Mouse (Mus musculus): ENCODE data around the gene Dmrt3. TPM values are rescaled to one million over a fixed set of nuclear protein-coding genes. Genes with fewer than 3 reads are reported as not detected.
A peak's percentile ranks its signal among the peaks of the same experiment; 100 is the strongest.

The Dmrt3 gene
- polyA plus RNA-seq, 1 experiment = not detected

GRCm38 (mm10) chr19:25635622-25636244 lies 25.6 kb downstream of the Dmrt3 start:
- Histone ChIP-seq H3K4me3 (replicated peaks; ENCODE audit: control insufficient read depth, low read depth, low read length) (no peak overlapping the region), H3K27ac (ENCODE audit: control insufficient read depth, insufficient read depth, low read depth, low read length, poor library complexity) (no peak overlapping the region), H3K4me1 (ENCODE audit: control insufficient read depth, insufficient read depth, low read length) (no peaks in the 10 kb centered on the region)
- WGBS = 16% methylated on average over 22 of the region's 22 CpGs
- TF ChIP-seq POLR2A (IDR thresholded peaks at IDR 0.05; ENCODE audit: borderline replicate concordance, control insufficient read depth, low read depth, low read length) (no peak), CTCF (IDR thresholded peaks at IDR 0.05; ENCODE audit: control insufficient read depth, insufficient read depth, low read length) (peak; percentile 79)

- H3K4me1 ChIP-seq (ENCODE audit: control insufficient read depth, insufficient read depth, low read length) = no peaks in the 10 kb centered on the region
Observed at GRCm38 (mm10) chr19:25638766-25639361, 28.8 kb downstream of the Dmrt3 start.

GRCm38 (mm10) chr19:25641786-25642185 lies 31.7 kb downstream of the Dmrt3 start:
- WGBS = 73% methylated on average over 6 of the region's 6 CpGs
- Histone ChIP-seq H3K27ac (ENCODE audit: control insufficient read depth, insufficient read depth, low read depth, low read length, poor library complexity) (no peak overlapping the region), H3K4me1 (ENCODE audit: control insufficient read depth, insufficient read depth, low read length) (no peaks in the 10 kb centered on the region), H3K4me3 (replicated peaks; ENCODE audit: control insufficient read depth, low read depth, low read length) (no peak overlapping the region)
- no peak for TF ChIP-seq POLR2A (IDR thresholded peaks at IDR 0.05; ENCODE audit: borderline replicate concordance, control insufficient read depth, low read depth, low read length)
- TF ChIP-seq CTCF (IDR thresholded peaks at IDR 0.05; ENCODE audit: control insufficient read depth, insufficient read depth, low read length) = no peak

More at GRCm38 (mm10) chr19:25638766-25639361, 28.8 kb downstream of the Dmrt3 start:
- Histone ChIP-seq H3K4me3 (replicated peaks; ENCODE audit: control insufficient read depth, low read depth, low read length) (no peak overlapping the region), H3K27ac (ENCODE audit: control insufficient read depth, insufficient read depth, low read depth, low read length, poor library complexity) (no peak overlapping the region)
- WGBS = 72% methylated on average over 11 of the region's 11 CpGs
- TF ChIP-seq CTCF (IDR thresholded peaks at IDR 0.05; ENCODE audit: control insufficient read depth, insufficient read depth, low read length) = no peak
- TF ChIP-seq POLR2A (IDR thresholded peaks at IDR 0.05; ENCODE audit: borderline replicate concordance, control insufficient read depth, low read depth, low read length) = no peak

DNA sequence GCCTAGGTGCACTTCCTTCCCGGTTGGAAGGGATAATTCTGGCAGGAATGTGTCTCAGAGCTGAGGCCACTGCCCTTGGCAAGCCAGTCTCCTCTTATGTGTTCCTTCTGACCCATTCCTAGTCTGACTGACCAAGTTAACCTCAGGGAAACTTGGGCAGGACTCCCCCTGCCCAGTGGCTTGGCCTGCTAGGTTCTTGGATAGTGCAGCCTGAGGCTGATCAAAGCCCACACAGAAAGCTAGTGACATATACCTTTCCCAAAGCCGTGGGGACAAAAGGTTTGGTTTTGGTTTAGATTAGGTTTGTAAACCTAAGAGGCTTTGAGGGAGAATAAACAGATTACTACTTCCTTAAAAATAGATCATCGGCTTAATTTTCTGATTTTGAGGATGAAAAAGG lies 37.0 kb downstream of the Dmrt3 start:
- H3K4me1 ChIP-seq (ENCODE audit: control insufficient read depth, insufficient read depth, low read length) = no peaks in the 10 kb centered on the region
- WGBS = 63% methylated on average over 3 of the region's 3 CpGs
- TF ChIP-seq POLR2A (IDR thresholded peaks at IDR 0.05; ENCODE audit: borderline replicate concordance, control insufficient read depth, low read depth, low read length) (no peak), CTCF (IDR thresholded peaks at IDR 0.05; ENCODE audit: control insufficient read depth, insufficient read depth, low read length) (no peak)
- H3K4me3 ChIP-seq (replicated peaks; ENCODE audit: control insufficient read depth, low read depth, low read length) = no peak overlapping the region
- no peak overlapping the region for H3K27ac ChIP-seq (ENCODE audit: control insufficient read depth, insufficient read depth, low read depth, low read length, poor library complexity)

DNA sequence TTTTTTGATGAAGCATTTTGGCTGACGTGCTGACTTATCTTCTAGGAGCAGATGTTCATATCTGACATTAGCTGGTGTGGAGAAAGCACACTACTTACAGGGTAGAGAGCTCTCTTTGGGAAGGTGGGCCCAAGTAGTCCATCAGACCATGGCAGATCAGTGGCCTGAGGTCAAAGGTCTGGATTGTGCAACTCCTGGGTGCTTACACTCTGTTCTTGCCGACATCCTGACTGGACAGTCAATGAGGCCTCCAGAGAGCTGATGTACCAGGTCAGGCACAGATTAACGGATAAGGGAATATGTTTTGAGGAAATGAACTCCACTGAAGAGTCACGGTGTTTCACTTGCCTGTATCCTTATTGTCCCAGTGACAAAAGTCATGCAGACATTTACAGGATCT lies 38.6 kb downstream of the Dmrt3 start:
- H3K27ac ChIP-seq (ENCODE audit: control insufficient read depth, insufficient read depth, low read depth, low read length, poor library complexity) = no peak overlapping the region
- 67% methylated on average over 4 of the region's 4 CpGs for WGBS
- no peaks in the 10 kb centered on the region for H3K4me1 ChIP-seq (ENCODE audit: control insufficient read depth, insufficient read depth, low read length)
- TF ChIP-seq CTCF (IDR thresholded peaks at IDR 0.05; ENCODE audit: control insufficient read depth, insufficient read depth, low read length) (no peak), POLR2A (IDR thresholded peaks at IDR 0.05; ENCODE audit: borderline replicate concordance, control insufficient read depth, low read depth, low read length) (no peak)
- H3K4me3 ChIP-seq (replicated peaks; ENCODE audit: control insufficient read depth, low read depth, low read length) = no peak overlapping the region

- 80% methylated on average over 10 of the region's 10 CpGs for WGBS
- H3K27ac ChIP-seq (ENCODE audit: control insufficient read depth, insufficient read depth, low read depth, low read length, poor library complexity) = no peak overlapping the region
- H3K4me3 ChIP-seq (replicated peaks; ENCODE audit: control insufficient read depth, low read depth, low read length) = no peak overlapping the region
- no peaks in the 10 kb centered on the region for H3K4me1 ChIP-seq (ENCODE audit: control insufficient read depth, insufficient read depth, low read length)
- TF ChIP-seq CTCF (IDR thresholded peaks at IDR 0.05; ENCODE audit: control insufficient read depth, insufficient read depth, low read length) = no peak
- TF ChIP-seq POLR2A (IDR thresholded peaks at IDR 0.05; ENCODE audit: borderline replicate concordance, control insufficient read depth, low read depth, low read length) = no peak
Observed at GRCm38 (mm10) chr19:25650474-25650873, 40.4 kb downstream of the Dmrt3 start.

DNA sequence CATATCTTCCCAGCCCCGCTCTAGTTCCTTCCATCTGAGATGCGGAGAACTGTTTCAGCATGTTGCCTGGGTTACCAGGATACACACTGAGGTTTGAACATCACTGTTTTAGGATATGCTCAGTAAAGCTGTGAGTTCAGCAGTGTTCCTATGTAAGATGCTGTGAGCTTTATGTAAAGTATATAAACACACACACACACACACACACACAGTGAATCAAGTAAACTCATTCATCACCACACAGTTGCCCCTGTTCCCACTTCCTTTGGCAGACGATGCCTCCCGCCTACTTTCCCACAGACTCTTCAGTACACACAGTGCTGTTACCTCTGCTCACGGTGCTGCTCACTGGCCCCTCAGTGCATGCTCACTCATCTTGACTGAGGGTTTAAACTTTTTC lies 42.5 kb downstream of the Dmrt3 start:
- H3K4me1 ChIP-seq (ENCODE audit: control insufficient read depth, insufficient read depth, low read length) = no peaks in the 10 kb centered on the region
- 59% methylated on average over 5 of the region's 5 CpGs for whole genome bisulfite sequencing
- no peak overlapping the region for H3K4me3 ChIP-seq (replicated peaks; ENCODE audit: control insufficient read depth, low read depth, low read length)
- TF ChIP-seq POLR2A (IDR thresholded peaks at IDR 0.05; ENCODE audit: borderline replicate concordance, control insufficient read depth, low read depth, low read length) (no peak), CTCF (IDR thresholded peaks at IDR 0.05; ENCODE audit: control insufficient read depth, insufficient read depth, low read length) (no peak)
- no peak overlapping the region for H3K27ac ChIP-seq (ENCODE audit: control insufficient read depth, insufficient read depth, low read depth, low read length, poor library complexity)

DNA sequence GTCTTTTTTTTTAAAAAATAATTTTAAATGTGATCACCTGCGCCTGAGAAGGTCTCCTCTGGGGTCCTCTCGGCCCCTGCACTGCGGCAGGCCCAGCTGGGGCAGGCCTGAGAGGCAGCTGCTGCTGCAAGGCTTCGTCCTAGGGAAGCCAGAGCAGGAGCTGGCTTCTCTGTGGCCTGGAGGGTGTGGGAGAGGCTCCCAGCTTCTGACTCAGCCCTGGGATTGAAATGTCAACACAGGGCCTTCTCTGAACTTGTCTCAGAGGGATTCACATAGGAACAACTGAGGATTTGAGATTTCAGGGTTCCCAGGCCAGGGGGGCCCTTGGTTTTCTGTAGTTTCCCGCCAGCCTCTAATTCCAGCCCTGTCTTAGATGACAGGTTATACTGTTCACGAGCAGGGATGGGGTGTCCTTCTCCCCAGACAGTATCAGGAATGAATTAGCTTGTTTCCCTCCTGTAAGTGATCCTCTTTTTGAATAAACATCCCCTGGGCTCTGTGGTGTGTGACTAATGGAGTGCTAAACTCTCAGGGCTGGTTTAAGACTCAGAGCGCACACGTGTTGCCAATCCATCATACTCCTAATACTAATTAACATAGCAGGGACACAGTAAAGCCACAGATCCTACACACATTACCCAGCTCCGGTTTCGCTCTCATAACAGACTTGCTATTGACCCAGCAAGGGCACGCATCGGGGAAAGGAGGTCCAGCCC lies 44.1 kb downstream of the Dmrt3 start:
- Histone ChIP-seq H3K4me3 (replicated peaks; ENCODE audit: control insufficient read depth, low read depth, low read length) (no peak overlapping the region), H3K27ac (ENCODE audit: control insufficient read depth, insufficient read depth, low read depth, low read length, poor library complexity) (no peak overlapping the region), H3K4me1 (ENCODE audit: control insufficient read depth, insufficient read depth, low read length) (no peaks in the 10 kb centered on the region)
- 82% methylated on average over 12 of the region's 12 CpGs for WGBS
- TF ChIP-seq POLR2A (IDR thresholded peaks at IDR 0.05; ENCODE audit: borderline replicate concordance, control insufficient read depth, low read depth, low read length) (no peak), CTCF (IDR thresholded peaks at IDR 0.05; ENCODE audit: control insufficient read depth, insufficient read depth, low read length) (no peak)

Measured in bone marrow, adult 2 months (tissue).